Mouse (Mus musculus): Measurements from ENCODE around the gene Krt78. TPM values are rescaled to one million over a fixed set of nuclear protein-coding genes. Genes with fewer than 3 reads are reported as not detected.

Krt78 gene
- total RNA-seq, 4 experiments from 2014 or later, result not detected

- DNase-seq, result no peak
Observed at GRCm38 (mm10) chr15:101970536-101970935, 16.4 kb upstream of the Krt78 start.

DNA sequence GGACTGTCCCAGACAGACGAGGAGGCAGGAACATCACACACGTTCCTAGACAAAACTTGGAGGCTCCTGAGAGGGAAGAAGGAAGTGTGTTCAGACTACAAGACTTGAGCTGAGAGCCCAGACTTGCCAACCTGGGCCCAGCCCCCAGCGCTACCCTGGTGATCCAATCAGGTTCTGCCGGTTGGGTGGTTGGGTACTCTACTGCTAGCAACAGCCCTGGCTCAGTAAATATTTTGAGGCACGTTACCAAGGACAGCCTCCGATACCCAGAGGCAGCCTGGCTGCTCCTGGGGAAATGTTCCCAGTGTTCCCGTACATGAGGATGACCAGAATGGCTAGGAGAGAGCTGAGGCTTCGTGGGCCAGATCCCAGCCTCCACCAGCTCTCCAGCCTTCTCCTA lies 12.7 kb upstream of the Krt78 start:
- DNase-seq, result no peak

DNA sequence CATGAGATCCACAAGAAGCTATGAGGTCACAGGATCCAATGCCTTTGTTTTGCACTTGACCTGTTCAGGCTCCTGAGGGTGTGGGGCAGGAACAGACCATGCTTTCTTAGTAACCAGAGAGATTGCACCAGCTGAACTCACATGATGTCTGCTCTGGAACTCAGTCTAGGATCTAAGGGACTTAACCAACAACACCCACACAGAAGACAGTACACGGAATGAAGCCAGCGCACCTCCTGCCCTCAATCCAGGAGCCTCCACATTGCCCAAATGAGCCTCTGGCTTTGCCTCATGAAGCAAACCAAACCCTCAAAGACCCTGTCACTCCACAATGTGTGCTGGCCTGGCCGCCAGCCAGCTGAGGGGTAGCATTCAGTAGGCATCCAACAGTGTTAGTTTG lies 4.8 kb upstream of the Krt78 start:
- no peak for DNase-seq

GRCm38 (mm10) chr15:101952733-101953474 lies 1.2 kb downstream of the Krt78 start:
- no peak for DNase-seq

DNA sequence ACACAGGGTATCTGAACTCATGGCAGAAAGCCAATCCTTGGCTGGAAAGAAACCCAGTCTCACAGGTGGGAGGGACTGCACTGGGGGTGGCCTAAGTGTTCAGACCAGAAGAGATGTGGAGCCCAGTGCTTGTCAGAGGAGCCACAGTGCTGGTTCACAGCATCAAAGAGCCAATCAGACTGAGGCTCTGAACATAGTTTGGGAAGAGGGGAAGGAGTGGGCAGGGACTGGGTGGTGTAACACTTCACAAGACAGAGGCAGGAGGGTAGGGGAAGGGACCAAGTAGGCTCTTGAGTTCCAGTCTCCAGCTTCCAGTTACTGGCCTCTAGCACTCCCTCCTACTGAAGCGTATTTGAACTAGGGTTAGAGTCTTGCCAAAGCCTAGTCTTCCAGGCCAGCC lies 8.7 kb downstream of the Krt78 start:
- DNase-seq, result no peak

DNA sequence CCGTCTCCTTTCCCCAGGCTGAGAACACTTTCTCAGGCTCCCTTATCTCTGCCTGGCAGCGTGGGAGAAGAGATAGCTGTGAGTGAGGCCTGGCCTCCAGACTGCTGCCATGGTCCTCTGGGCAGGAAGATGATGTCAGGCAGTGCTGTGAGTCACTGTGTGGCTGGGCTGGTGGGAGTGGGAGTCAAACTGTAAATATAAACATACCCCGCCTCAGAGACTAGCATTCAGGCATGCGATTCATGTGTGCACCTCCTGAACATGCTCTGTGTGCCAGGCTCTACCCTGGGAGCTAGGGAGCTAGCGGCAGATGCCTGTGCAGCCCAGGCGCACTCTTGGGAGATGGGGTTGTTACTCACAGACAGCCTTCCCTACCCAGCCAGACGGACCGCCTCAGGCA lies 12.1 kb downstream of the Krt78 start:
- no peak for DNase-seq

DNA sequence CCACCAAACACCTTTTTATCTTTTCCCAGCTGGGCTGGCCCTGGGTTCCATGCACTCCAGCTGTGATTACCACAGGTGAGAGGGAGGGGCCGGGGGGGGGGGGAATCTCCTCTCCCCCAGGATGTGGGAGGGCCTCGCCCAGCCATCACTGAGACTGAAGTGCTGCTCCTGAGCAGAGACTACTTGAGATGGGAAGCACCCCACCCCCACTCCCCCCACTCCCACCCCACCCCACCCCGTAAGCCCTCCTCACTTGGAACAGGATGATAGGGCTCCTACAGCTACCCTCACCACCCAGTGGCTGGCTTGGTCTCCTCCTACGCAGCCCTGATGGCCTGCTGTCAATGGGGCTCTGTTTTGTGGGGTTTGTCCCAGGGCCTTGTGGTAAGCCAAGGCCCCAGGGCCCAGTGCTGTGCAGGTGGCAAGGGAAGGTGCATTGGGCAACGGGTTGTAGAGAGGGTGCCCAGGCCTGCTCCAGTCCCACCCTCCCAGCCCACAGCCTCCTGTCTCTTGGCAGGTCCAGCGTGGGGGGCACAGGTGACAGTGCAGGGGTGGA lies 13.7 kb downstream of the Krt78 start, which contains the start of gene Krt79:
Gene Krt79, minus strand, starts transcription at position 51 of the 556 bp plus-strand sequence.
- no peak for DNase-seq

- DNase-seq, result no peak
Observed at GRCm38 (mm10) chr15:101938600-101939308, 15.3 kb downstream of the Krt78 start.

- DNase-seq, result no peak
Observed at GRCm38 (mm10) chr15:101933024-101933423, 21.1 kb downstream of the Krt78 start.

- no peak for DNase-seq
Observed at GRCm38 (mm10) chr15:101929666-101930065, 24.4 kb downstream of the Krt78 start.

DNA sequence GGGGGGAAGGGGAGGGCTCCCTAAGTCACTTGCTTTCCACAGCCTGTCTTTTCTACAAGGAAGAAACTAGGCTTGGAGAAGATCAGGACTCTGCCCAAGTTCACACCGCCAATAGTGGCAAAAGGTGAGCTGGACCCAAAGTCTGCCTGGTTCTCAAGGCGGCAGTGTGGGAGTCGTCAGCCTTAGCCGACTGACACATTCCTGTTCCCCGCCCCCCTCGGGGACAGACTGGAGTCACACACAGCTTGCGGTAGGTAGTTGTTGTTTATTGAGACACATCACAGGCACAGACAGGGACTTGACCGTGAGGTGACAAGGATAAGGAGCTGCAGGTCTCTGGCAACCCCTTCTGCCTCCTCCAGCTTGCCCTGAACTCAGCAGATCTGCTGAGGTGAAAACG lies 25.0 kb downstream of the Krt78 start:
- no peak for DNase-seq

- peak; percentile 42 for DNase-seq
Observed at GRCm38 (mm10) chr15:101927340-101928080, 26.6 kb downstream of the Krt78 start.

GRCm38 (mm10) chr15:101925041-101925440 lies 29.0 kb downstream of the Krt78 start:
- no peak for DNase-seq

GRCm38 (mm10) chr15:101924635-101925034 lies 29.5 kb downstream of the Krt78 start, which contains the start of gene Krt4:
Gene Krt4 (minus strand): TSS chr15:101924735.
- no peak for DNase-seq

GRCm38 (mm10) chr15:101922296-101922695 lies 31.8 kb downstream of the Krt78 start:
- no peak for DNase-seq

DNA sequence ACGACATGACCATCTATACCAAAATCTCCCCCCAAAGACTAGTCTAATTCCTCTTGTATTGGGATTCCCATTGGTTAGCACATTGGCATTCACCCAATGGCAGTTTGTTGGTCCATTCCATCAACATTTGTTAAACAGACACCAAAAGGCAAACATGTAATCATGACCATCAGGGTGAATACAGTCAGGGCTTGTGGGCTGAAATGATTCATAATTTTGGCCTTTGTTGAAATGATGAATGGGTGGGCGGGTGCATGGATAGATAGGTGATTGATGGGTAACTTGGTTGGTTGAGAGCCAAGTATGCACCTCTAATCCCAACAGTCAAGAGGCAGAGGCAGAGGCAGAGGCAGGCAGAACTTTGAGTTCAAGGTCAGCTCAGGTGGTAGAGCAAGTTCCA lies 38.0 kb downstream of the Krt78 start:
- no peak for DNase-seq

DNA sequence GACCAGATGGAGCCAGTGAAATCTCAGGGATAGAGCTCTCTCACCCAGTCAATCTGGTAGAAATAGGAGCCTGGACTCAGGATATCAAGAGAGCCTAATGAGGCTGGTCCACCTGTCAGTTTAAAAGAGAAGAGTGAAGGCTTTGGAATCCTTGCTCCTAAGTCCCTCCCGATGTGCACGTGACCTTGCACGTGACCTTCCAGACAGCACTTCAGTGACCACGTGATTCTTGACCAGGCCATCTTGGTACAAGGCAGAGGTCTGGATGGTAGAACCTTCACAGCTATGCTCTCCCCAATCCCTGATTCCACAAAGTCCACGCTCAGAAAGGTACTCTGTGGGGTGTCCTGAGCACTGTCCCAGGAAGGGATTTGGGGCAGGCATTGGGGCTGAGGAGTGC lies 49.2 kb downstream of the Krt78 start:
- DNase-seq, result no peak

GRCm38 (mm10) chr15:101902171-101903149 lies 51.6 kb downstream of the Krt78 start:
- DNase-seq, result no peak

Measured in adrenal gland, adult 8-10 months (tissue).